Mouse (Mus musculus) cerebellum, adult 9-10 months (tissue): Measurements from ENCODE around the gene Acad12.
"Not testable (repeated sequence)": the region's sequence is repeated elsewhere in the genome, so short reads cannot be mapped to it uniquely, and the experiment has no call there.

ENCODE experiments used
- DNase-seq: peaks from one replicate; pipeline ENCODE4 v3.0.0; 2022

Gene Acad12

GRCm38 (mm10) chr5:121609556-121610135 lies 9.1 kb downstream of the Acad12 start:
- not testable (repeated sequence) for DNase-seq

GRCm38 (mm10) chr5:121606151-121606550 lies 12.6 kb downstream of the Acad12 start:
- peak; percentile 60 for DNase-seq

GRCm38 (mm10) chr5:121603815-121604214 lies 14.9 kb downstream of the Acad12 start:
- DNase-seq, result not testable (repeated sequence)

- DNase-seq, result peak; percentile 88
Observed at GRCm38 (mm10) chr5:121601547-121602299, 17.0 kb downstream of the Acad12 start.

GRCm38 (mm10) chr5:121598871-121599610 lies 19.7 kb downstream of the Acad12 start:
- no peak for DNase-seq

GRCm38 (mm10) chr5:121597991-121598537 lies 20.7 kb downstream of the Acad12 start:
- no peak for DNase-seq

- DNase-seq, result no peak
Observed at GRCm38 (mm10) chr5:121597332-121597731, 21.4 kb downstream of the Acad12 start.

- DNase-seq, result no peak
Observed at GRCm38 (mm10) chr5:121596226-121596625, 22.5 kb downstream of the Acad12 start.

- DNase-seq, result no peak
Observed at GRCm38 (mm10) chr5:121595758-121596157, 23.0 kb downstream of the Acad12 start.

- no peak for DNase-seq
Observed at GRCm38 (mm10) chr5:121594714-121595313, 23.9 kb downstream of the Acad12 start.

GRCm38 (mm10) chr5:121593451-121594401 lies 25.0 kb downstream of the Acad12 start, which contains the start of gene Aldh2:
TSS of gene Aldh2 (minus strand) at chr5:121593824.
- peak; percentile 65 for DNase-seq

GRCm38 (mm10) chr5:121592816-121593407 lies 25.8 kb downstream of the Acad12 start:
- no peak for DNase-seq

GRCm38 (mm10) chr5:121592064-121592815 lies 26.5 kb downstream of the Acad12 start:
- DNase-seq, result no peak

GRCm38 (mm10) chr5:121591417-121592063 lies 27.2 kb downstream of the Acad12 start:
- no peak for DNase-seq

GRCm38 (mm10) chr5:121589928-121590327 lies 28.8 kb downstream of the Acad12 start:
- no peak for DNase-seq

- DNase-seq, result no peak
Observed at GRCm38 (mm10) chr5:121586400-121587039, 32.2 kb downstream of the Acad12 start.

- DNase-seq, result no peak
Observed at GRCm38 (mm10) chr5:121585699-121586098, 33.0 kb downstream of the Acad12 start.

- DNase-seq, result no peak
Observed at GRCm38 (mm10) chr5:121585005-121585404, 33.7 kb downstream of the Acad12 start.

GRCm38 (mm10) chr5:121583765-121584501 lies 34.8 kb downstream of the Acad12 start:
- DNase-seq, result peak; percentile 77
